Mouse (Mus musculus) kidney, postnatal 10 days (tissue): ENCODE measurements at regions not wholly inside any gene's neighbourhood (a gene's known extent, or its start where the extent isn't known, plus 50 kb on each side); places are given as distances from the start of the nearest gene placed in this dataset.

ENCODE experiments used
- DNase-seq: peaks from one replicate; pipeline ENCODE4 v3.0.0; 2021; ENCODE audit warnings: mixed read lengths

DNA sequence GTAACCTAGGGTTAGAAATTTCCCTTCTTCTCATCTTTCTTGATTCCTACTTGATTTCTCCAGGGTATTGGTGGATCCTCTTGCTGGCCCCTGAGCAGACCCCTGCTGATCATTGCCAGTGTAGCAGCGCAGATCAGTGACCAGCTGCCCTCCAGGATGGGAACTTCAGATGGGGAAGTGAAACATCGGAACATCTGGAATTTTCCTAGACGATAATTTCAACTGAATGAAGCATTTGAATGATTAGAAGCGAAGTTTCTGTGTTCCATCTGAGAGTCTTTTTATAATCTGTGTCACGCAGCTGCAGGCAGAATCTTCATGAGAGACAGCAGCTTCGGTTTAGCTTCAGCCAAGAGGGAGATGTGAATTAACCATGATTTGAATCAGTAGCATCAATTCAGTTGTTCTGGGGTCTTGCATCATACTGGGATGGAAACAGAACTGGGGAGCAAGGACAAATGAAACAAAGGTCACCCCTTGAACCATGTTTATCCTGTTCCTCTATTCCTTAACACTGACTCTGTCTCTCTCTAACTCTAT, 57.8 kb upstream of the Ddit4l start:
- DNase-seq, result no peak

DNA sequence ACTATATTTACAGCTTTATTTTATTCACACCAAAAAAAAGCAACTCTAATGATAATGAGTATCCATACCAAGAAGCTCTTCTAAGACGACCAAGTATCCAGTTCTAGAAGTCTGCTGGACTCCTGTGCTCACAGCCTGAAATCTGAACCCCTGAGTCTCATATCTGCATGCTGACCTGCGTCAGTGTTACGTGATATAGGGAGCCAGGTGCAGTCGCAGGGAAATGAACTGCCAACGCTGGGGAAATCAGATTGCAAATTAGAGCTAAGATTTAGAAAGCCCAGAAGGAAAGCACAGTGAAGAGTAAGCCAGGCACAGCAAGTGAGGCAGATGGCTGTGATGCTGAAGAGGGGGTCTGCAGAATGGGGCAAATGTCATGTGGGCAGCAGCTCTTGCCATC, 57.1 kb upstream of the Ddit4l start:
- DNase-seq, result no peak

DNA sequence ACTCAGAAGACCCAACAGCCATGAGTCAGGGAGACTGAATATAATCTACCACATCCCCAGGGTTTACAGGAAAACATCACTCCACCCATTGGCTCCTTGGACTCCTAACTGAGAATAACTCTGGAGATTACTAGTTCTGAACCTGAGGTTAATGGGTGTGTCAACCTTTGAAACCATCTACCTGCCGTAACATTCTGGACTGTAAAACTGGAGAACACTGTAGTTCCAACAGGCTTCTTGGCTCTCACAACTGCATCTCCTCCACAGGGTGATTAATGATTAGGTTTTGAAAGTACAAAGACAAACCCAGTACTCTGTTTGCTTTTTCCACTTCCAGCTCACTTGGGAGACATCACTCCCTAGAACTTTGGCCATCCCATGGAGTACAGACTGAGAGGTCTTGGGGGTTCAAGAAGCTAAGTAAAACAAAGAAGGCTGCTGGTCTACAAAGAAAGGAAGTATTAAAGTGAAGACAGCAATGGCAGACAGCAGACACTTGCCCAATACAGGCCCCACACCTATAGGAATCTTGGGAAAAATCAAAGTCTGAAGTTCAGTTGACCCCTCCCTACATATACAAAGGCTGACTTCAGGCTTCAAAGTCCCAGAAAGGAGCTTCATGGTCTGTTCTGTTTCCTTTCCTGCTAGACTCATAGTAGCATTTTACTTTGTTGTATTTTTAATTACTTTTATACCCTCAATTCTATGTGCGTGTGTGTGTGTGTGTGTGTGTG, 52.7 kb upstream of the Ddit4l start:
- no peak for DNase-seq
